Mouse (Mus musculus): Measurements from ENCODE around the gene Sh3pxd2a.

DNA sequence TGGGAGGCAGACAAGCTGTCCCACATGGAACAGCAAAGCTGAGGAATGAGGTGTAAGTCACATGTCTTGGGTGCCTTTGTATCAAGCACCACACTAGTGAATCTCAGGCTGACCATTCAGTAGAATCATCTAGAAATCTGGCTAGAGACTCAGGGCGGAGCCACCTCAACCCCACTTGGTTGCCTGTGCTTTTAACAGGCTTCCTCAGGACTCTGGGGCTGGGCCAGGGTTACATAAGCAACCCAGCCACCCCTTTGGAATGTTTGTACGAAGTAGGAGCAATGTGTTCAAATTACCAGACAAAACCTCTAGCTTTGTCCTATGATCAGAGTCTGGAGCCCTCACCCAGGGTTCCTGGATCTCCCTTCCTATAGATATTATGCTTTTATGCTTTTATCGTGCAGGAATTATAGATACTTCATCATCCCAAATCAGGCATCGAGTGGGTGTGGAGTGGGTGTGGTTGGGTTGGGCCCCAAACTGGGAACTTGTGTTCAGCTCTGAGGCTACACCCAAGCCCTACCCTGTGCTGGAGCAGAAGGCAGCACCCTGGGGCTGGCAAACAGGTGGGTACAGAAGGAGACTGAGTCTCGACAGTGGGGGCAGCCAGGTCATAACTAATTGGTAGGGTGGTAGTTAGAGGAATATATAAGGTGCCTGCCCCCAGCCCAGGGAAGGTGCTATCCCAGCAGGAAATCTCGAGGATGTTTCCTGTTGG lies 118.2 kb downstream of the Sh3pxd2a start:
- TF ChIP-seq CTCF (conservative IDR thresholded peaks at IDR 0.05; ENCODE audit: low read length), result no peak
- TF ChIP-seq POU5F1 (IDR thresholded peaks at IDR 0.05; ENCODE audit: borderline replicate concordance, low read length), result no peak
- no peak for TF ChIP-seq NANOG (IDR thresholded peaks at IDR 0.05; ENCODE audit: borderline replicate concordance, low read length)
